Mouse (Mus musculus): ENCODE measurements at regions not wholly inside any gene's neighbourhood (a gene's known extent, or its start where the extent isn't known, plus 50 kb on each side); places are given as distances from the start of the nearest gene placed in this dataset.

DNA sequence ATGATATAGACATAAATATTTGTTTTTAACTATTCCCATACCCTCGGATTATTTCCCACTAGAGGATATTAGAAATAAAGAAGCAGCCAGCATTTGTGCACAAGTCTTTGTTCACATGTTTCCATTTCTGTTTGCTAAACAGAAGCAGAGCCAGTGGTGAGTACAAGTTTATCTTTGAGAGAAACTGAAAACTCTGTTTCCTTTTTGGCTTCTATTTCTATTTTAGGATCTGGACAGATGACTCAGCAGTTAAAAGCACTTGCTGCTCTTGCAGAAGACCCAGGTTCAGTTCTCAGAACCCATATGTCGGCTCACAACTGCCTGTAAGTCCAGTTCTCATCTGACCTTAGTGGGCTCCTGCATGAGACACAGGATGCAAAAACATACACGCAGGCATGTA lies 141.0 kb downstream of the Tmem17 start:
- TF ChIP-seq CTCF (IDR thresholded peaks at IDR 0.05; ENCODE audit: low read depth, low read length) (no peak), POLR2AphosphoS5 (IDR thresholded peaks at IDR 0.05; ENCODE audit: insufficient replicate concordance, low read depth, low read length) (no peak), GATA1 (IDR thresholded peaks at IDR 0.05; ENCODE audit: borderline replicate concordance, low read length) (no peak), TAL1 (conservative IDR thresholded peaks at IDR 0.05; ENCODE audit: low read depth, low read length) (no peak)

Data from G1E (cell line).